Mouse (Mus musculus) spleen, adult 2 months (tissue): ENCODE measurements around the gene Zfp605. TPM values are rescaled to one million over a fixed set of nuclear protein-coding genes. Genes with fewer than 3 reads are reported as not detected.
"Not testable (repeated sequence)": the region's sequence is repeated elsewhere in the genome, so short reads cannot be mapped to it uniquely, and the experiment has no call there.

Source experiments
- DNase-seq, 2 experiments: peaks; one replicate each; pipeline versions ENCODE4 v3.0.0 to v3.0.0-alpha.2; 2012 to 2021; ENCODE audit warnings: low spot score in 2 of 2, low read depth in 1 of 2
- H3K27ac ChIP-seq: fragments of 200-500 bp; 2 replicates; pipeline ENCODE4 v1.5.1; 2012; ENCODE audit warnings: low read length, inconsistent platforms; ENCODE audit not compliant: insufficient read depth
- H3K27me3 ChIP-seq: fragments of 200-500 bp; 2 replicates; pipeline ENCODE4 v1.6.1; 2012; ENCODE audit warnings: mild to moderate bottlenecking, moderate library complexity, low read length, inconsistent platforms; ENCODE audit not compliant: control insufficient read depth, insufficient read depth
- H3K36me3 ChIP-seq: fragments of 200-500 bp; 2 replicates; pipeline ENCODE4 v1.6.1; 2012; ENCODE audit warnings: mild to moderate bottlenecking, low read length, inconsistent platforms; ENCODE audit not compliant: control insufficient read depth, insufficient read depth
- H3K4me1 ChIP-seq: fragments of 200-500 bp; 2 replicates; pipeline ENCODE4 v1.6.1; 2011; ENCODE audit warnings: inconsistent platforms; ENCODE audit not compliant: control insufficient read depth, insufficient read depth, insufficient read length
- H3K4me3 ChIP-seq: fragments of 200-500 bp; 2 replicates; pipeline ENCODE4 v1.5.1; 2011; ENCODE audit warnings: mild to moderate bottlenecking, inconsistent platforms; ENCODE audit not compliant: insufficient read depth, insufficient read length; ENCODE audit errors: extremely low read depth
- CTCF ChIP-seq: fragments of 200-500 bp; IDR thresholded peaks from 2 replicates; pipeline ENCODE4 v1.5.1; 2011; ENCODE audit warnings: mild to moderate bottlenecking, inconsistent platforms; ENCODE audit not compliant: insufficient read depth, insufficient read length, insufficient replicate concordance; ENCODE audit errors: extremely low read depth
- POLR2A ChIP-seq: fragments of 200-500 bp; IDR thresholded peaks from 2 replicates; pipeline ENCODE4 v1.6.1; 2011; ENCODE audit warnings: low read depth, low read length, inconsistent platforms
- WGBS: fragments of 180-500 bp; shearing (Covaris S2); methylation state at CpG from one replicate; pipeline ENCODE4 v1.1.7; 2018; 5-methylcytosine and 5-hydroxymethylcytosine counted together
- polyA plus RNA-seq: library from polyadenylated mRNA; depleted of rRNA; stranded (reverse); fragments of >200 nt; gene quantifications from 2 replicates; pipeline ENCODE4 v1.2.3, GENCODE M21; 2012; rRNA removed

Zfp605 gene
- 0.32 and 0.46 TPM in 2 replicates for polyA plus RNA-seq

DNA sequence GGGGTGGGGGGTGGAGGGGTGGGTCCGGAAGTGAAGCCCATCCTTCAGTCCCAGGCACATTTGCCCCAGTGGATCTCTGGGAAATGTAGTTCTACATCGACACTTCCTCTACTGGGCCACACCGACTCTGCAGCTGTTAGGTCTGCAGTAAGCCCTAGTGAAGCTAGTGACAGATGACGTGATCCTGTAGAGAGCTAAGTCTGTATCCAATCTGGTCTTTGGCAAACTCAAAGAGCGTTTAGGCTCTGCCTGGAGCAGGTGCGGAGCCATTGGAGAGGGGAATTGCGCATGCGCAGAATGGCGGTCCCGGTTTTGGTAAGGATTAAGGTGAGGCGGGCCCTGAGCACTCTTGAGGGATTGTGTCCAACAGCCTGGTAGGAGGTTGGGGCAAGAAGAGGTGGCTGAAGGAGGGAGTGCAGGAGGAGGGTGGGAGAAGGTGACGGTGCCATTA, at the start of gene Zfp605:
Gene Zfp605, plus strand, starts transcription at position 102 of the 451 bp plus-strand sequence.
- 1% methylated on average over 12 of the region's 12 CpGs for WGBS

DNA sequence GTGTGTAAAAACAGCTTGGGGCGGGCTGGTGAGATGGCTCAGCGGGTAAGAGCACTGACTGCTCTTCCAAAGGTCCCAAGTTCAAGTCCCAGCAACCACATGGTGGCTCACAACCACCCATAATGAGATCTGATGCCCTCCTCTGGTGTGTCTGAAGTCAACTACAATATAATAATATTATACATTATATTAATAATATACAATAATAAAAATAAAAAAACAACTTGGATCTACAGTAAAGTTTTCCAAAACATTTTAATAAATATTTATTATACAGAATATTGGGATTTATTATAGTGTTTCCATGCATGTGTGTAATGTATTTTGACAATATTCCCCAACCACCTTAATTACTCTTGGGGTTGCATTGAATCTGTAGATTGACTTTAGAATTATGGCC, 37.5 kb upstream of the Zfp605 start, which contains the start of gene Gm17655:
Gene Gm17655, minus strand, starts transcription at position 101 of the 400 bp plus-strand sequence.
- not testable (repeated sequence) for H3K36me3 ChIP-seq, DNase-seq, H3K27me3 ChIP-seq, H3K27ac ChIP-seq, H3K4me3 ChIP-seq, H3K4me1 ChIP-seq
- 93% methylated on average over 2 of the region's 2 CpGs for WGBS

More for the DNA sequence above, at the start of gene Zfp605:
- H3K36me3 ChIP-seq = peaks cover 5% of the 10 kb centered on the region
- TF ChIP-seq POLR2A = no peak
- peak within 1 kb of the TSS; percentile 77 for H3K27ac ChIP-seq
- H3K4me1 ChIP-seq = peaks cover 4% of the 10 kb centered on the region
- H3K4me3 ChIP-seq = peak within 1 kb of the TSS; percentile 67
- no peaks in the 10 kb centered on the region for H3K27me3 ChIP-seq
- peak; percentile 74 to 76 for DNase-seq

DNA sequence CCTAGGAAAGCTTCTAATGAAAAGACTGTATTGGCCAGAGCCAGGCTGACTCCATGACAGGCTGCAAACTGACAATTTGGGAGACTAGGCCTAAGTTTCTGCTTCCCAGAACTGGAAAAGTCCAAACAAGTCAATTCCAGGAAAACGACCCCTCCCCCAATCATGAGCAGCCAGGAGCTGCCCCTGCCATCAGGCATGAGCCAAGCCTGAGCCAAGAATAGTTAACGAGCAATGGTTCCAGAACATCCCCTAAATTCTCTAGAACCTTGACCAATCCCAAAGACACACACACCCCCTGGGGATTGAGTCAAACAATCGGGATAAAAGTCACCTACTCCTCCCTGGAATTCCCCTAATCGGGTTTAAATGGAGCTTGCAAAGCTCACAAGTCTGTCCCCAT, 26.9 kb upstream of the Zfp605 start:
- Histone ChIP-seq H3K4me3 (no peak overlapping the region), H3K36me3 (no peaks in the 10 kb centered on the region), H3K27me3 (no peaks in the 10 kb centered on the region), H3K27ac (no peak overlapping the region), H3K4me1 (no peaks in the 10 kb centered on the region)
- DNase-seq = no peak
- 87% methylated on average over 4 of the region's 4 CpGs for WGBS
- TF ChIP-seq POLR2A (no peak), CTCF (no peak)

DNA sequence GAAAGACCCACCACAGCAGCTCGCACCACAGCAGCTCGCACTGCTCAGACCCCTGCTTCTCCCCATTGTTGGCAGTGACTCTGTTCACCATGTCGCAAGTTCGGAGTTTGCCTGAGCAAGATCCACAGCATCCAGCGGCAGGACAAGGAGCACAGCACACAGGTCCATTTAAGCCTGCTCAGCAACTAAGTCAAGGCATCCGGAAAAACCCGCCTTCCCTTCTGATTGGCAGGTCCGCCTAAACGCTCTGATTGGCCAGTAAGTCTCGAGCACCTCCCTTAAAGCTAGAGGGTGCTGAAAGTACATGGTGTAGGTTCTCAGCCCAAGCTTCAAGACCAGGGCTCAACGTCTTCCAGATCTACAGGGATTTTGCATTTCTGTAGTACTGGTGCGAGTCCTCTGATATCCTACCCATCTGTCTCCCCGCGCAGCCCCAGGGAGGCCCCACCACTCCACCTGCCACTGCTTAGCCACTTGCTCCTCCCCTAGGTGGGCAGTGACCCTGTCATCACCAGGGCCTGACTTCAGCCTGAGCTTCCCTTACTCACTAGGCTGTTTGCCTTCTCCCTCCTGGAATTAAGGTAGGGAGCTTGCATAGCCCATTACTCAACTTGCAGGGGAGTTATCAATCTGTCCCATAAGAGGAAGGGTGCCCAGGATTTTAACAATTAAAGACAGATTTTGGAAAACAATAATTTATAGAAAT, 23.6 kb upstream of the Zfp605 start:
- Histone ChIP-seq H3K4me1 (no peaks in the 10 kb centered on the region), H3K27ac (no peak overlapping the region), H3K4me3 (no peak overlapping the region), H3K36me3 (no peaks in the 10 kb centered on the region), H3K27me3 (no peaks in the 10 kb centered on the region)
- 83% methylated on average over 14 of the region's 14 CpGs for WGBS
- DNase-seq = no peak
- TF ChIP-seq POLR2A (no peak), CTCF (no peak)

DNA sequence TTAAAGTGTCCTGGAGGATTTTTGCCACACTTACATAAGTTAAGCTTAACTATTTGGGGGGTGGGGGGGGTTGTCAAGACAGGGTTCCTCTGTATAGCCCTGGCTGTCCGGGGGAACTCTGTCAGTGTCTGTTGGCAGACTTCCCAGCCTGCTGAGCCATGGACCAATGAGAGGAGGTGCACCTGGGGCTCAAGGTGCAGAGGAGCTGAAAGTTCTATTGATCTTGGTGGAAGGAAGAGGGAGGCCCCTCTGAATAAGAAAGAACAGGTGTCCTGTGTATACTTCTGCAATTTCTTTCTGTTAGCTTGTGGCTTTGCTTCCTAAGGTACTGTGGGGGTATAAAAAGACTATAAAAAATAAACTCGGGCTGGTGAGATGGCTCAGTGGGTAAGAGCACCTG, 18.3 kb upstream of the Zfp605 start:
- no peak for TF ChIP-seq CTCF
- TF ChIP-seq POLR2A = no peak
- no peak overlapping the region for H3K27ac ChIP-seq
- DNase-seq = no peak
- H3K36me3 ChIP-seq = no peaks in the 10 kb centered on the region
- H3K4me3 ChIP-seq = no peak overlapping the region
- WGBS = 17% methylated on average over 2 of the region's 2 CpGs
- no peaks in the 10 kb centered on the region for H3K4me1 ChIP-seq
- H3K27me3 ChIP-seq = no peaks in the 10 kb centered on the region

DNA sequence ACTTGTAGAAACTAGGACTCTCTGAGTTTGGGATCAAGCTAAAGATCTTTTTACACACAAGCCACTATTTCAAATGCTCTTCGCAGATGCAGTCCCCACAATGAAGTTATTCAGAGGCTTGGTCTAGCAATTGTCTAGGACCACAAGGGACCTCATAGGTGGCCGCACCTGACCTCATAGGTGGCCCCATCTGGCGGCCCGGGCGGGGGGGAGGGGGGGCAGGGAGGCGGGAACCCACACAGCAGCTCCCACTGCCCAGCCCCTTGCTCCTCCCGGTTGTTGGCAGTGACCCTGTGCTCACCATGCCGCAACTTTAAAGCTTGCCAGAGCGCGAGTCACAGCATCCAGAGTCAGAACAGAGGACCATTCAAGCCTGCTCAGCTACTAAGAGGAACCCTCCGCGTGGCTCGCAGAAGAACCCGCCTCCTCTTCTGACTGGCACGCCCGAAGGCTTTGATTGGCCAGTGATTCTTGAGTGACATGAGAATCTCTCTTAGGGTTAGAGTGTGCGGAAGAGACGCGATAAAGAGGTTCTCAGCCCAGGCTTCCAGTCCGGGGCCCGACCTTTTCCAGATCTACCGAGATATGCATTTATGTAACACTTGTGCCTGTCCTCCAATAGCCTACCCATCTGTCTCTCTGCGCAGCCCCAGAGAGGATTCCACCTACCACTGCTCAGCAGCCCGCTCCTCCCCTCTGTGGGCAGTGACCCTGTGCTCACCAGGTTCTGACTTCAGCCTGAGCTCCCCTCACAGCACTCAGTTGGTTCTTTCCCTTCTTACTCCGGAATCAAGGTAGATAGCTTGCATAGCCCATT, 15.7 kb upstream of the Zfp605 start, which contains the start of gene Gm35315:
Gene Gm35315, minus strand, starts transcription at position 391 of the 817 bp plus-strand sequence.
- H3K27me3 ChIP-seq = no peaks in the 10 kb centered on the region
- H3K4me1 ChIP-seq = no peaks in the 10 kb centered on the region
- no peaks in the 10 kb centered on the region for H3K36me3 ChIP-seq
- TF ChIP-seq CTCF (no peak), POLR2A (peak; percentile 43; the same call in 1 of the 2 replicates)
- H3K4me3 ChIP-seq = peak within 1 kb of the TSS; percentile 60
- peak; percentile 84 for DNase-seq
- WGBS = under 1% methylated on average over 25 of the region's 25 CpGs
- peak within 1 kb of the TSS; percentile 85 for H3K27ac ChIP-seq

DNA sequence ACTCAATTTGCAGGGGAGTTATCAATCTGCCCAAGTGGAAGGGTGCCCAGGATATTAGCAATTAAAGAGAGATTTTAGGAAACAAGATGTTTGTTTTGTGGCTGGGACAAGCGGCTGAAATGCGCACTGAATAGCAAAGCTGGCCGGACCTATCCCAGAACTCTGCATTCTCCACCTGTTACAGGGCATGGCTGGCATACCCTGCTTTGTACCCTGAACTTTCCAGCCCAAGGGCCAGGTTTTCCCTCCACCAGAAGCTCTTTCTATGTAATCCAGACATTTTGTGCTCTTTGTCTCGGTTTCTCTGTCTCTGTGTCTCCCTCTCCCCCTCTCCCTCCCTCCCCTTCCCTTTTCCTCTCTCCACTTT, 15.1 kb upstream of the Zfp605 start:
- WGBS = 6% methylated on average over 4 of the region's 4 CpGs
- H3K27ac ChIP-seq = peak overlapping the region; percentile 85

More for the DNA sequence above, 15.1 kb upstream of the Zfp605 start:
- no peaks in the 10 kb centered on the region for H3K4me1 ChIP-seq
- no peaks in the 10 kb centered on the region for H3K27me3 ChIP-seq
- no peak for DNase-seq
- H3K36me3 ChIP-seq = no peaks in the 10 kb centered on the region
- TF ChIP-seq CTCF (no peak), POLR2A (no peak)
- peak overlapping the region; percentile 60 for H3K4me3 ChIP-seq
